Mouse (Mus musculus) stomach, postnatal 0 days (tissue): ENCODE results near the gene Irak2.

Experiments used
- CTCF ChIP-seq: IDR thresholded peaks from 2 replicates; pipeline ENCODE4 v1.5.1; 2016; ENCODE audit warnings: antibody characterized with exemption, low read depth, mild to moderate bottlenecking, moderate library complexity
- EP300 ChIP-seq: optimal IDR thresholded peaks from 2 replicates; pipeline ENCODE3; 2016; ENCODE audit warnings: antibody characterized with exemption

GRCm38 (mm10) chr6:113693377-113693776, 55.1 kb downstream of the Irak2 start:
- no peak for TF ChIP-seq CTCF
- no peak for TF ChIP-seq EP300
